ENCODE assay signal across 24 mouse cellular contexts in the genomic region with DNA sequence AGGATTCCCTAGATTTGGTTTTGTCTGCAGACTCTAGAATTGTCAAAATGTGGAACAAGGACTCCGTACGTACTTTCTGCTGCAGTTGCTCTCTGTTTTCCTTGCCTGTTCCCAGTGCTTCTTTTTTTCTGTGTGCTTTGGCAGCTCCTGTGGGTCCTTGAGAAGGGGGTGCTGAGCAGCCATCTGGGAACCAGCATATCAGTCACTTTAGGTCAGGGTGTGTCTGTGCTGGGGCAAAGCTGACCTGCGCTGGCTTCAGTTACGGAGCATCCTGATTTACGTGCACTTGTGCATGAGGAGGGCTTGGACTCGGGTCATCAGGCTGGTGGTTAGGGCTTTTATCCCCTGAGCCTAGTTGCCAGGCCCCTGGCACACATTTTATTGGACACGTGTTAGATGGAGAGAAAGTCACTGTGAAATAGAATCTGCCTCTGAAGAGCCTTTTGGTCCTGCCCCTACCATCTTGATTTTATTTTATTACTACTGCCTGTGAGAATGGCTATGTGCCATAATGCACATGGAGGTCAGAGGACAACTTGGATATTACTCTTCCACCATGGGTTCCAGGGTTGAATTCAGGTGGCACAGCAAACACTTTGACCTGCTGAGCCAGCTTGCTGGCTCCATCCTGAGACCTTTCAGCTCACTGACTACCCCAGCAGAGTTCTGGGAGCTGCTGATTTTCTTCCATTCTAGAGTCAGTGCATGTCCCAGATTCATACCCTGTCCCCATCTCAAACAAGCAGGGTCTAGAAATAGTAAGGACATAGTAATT. TPM values are rescaled to one million over a fixed set of nuclear protein-coding genes. Genes with fewer than 3 reads are reported as not detected.
DNase-seq lines count a peak whose midpoint lies in the region; ATAC-seq lines count a peak whose summit lies in the region.
"Had no signal": no experiment of that assay in that cellular context is flagged by ENCODE, and none has a peak within 500 bp of the region (broad histone marks: within the 10 kb centered on the region; RNA-seq: fewer than 3 reads in every experiment).

No protein-coding gene starts in this region.

- peaks cover 30% of the 10 kb centered on the region for H3K36me3 ChIP-seq in forebrain, embryonic 16.5 days (ENCODE audit: control insufficient read depth, insufficient read depth)

- H3K4me3 ChIP-seq in forebrain, embryonic 16.5 days (replicated peaks; ENCODE audit: low read length) = no peak overlapping the region
- H3K4me3 ChIP-seq: embryonic facial prominence, embryonic 15.5 days; heart, embryonic 10.5 days; hindbrain, embryonic 15.5 days; limb, embryonic 15.5 days; midbrain, embryonic 13.5 days; neural tube, embryonic 12.5 days had no signal

- no peak for ATAC-seq in forebrain, embryonic 16.5 days
- ATAC-seq: CD4-positive, CD25-positive, alpha-beta regulatory T cell, adult 4 months; forebrain, embryonic 14.5 days; midbrain, embryonic 13.5 days had no signal

- no peaks in the 10 kb centered on the region for H3K27me3 ChIP-seq in forebrain, embryonic 16.5 days (replicated peaks; ENCODE audit: control insufficient read depth, insufficient read depth, low read length)
- H3K27me3 ChIP-seq: embryonic facial prominence, embryonic 15.5 days; hindbrain, embryonic 15.5 days; limb, embryonic 15.5 days; midbrain, embryonic 13.5 days; neural tube, embryonic 12.5 days had no signal

- H3K4me2 ChIP-seq in forebrain, embryonic 16.5 days (ENCODE audit: low read length) = no peak overlapping the region
- H3K4me2 ChIP-seq: embryonic facial prominence, embryonic 15.5 days; hindbrain, embryonic 15.5 days; limb, embryonic 15.5 days; lung, embryonic 14.5 days; midbrain, embryonic 13.5 days; neural tube, embryonic 12.5 days had no signal

- DNase-seq in adrenal gland, adult 8-10 months = peak; percentile 45
- DNase-seq in adrenal gland, postnatal 4 days (ENCODE audit: low spot score in 2 of 2) = no peak
- peak; percentile 49 to 61 for DNase-seq in kidney, adult 8-10 months
- DNase-seq in kidney, postnatal 4 days = no peak
- DNase-seq in ovary, postnatal 36 days (ENCODE audit: low spot score) = peak; percentile 34
- DNase-seq in ovary, postnatal 14 days (ENCODE audit: low spot score) = no peak
- DNase-seq: cerebellum, adult 11 months; cerebellum, adult 9-11 months; gastrocnemius, postnatal 36 days; left cerebral cortex, postnatal 4 days; lung, embryonic 14.5 days had no signal

- H3K9ac ChIP-seq in forebrain, embryonic 16.5 days (replicated peaks; ENCODE audit: low read depth, low read length) = no peak overlapping the region
- H3K9ac ChIP-seq: embryonic facial prominence, embryonic 15.5 days; hindbrain, embryonic 15.5 days; limb, embryonic 15.5 days; liver, embryonic 14.5 days; lung, embryonic 14.5 days; midbrain, embryonic 13.5 days; neural tube, embryonic 12.5 days had no signal

- no peaks in the 10 kb centered on the region for H3K4me1 ChIP-seq in forebrain, embryonic 16.5 days (replicated peaks; ENCODE audit: control insufficient read depth, insufficient read depth, low read length)
- H3K4me1 ChIP-seq: embryonic facial prominence, embryonic 15.5 days; heart, embryonic 10.5 days; hindbrain, embryonic 15.5 days; limb, embryonic 15.5 days; midbrain, embryonic 13.5 days; neural tube, embryonic 12.5 days had no signal

- no peak overlapping the region for H3K27ac ChIP-seq in forebrain, embryonic 16.5 days (ENCODE audit: low read length)
- H3K27ac ChIP-seq: embryonic facial prominence, embryonic 15.5 days; heart, embryonic 10.5 days; hindbrain, embryonic 15.5 days; limb, embryonic 15.5 days; liver, embryonic 14.5 days; midbrain, embryonic 13.5 days; neural tube, embryonic 12.5 days had no signal

- H3K9me3 ChIP-seq in forebrain, embryonic 16.5 days (ENCODE audit: control insufficient read depth, low read length) = no peaks in the 10 kb centered on the region
- H3K9me3 ChIP-seq: embryonic facial prominence, embryonic 15.5 days; heart, embryonic 10.5 days; hindbrain, embryonic 15.5 days; limb, embryonic 15.5 days; midbrain, embryonic 13.5 days; neural tube, embryonic 12.5 days had no signal

- WGBS in forebrain, embryonic 16.5 days = 93% methylated on average over 7 of the region's 7 CpGs

RNA-seq across cellular contexts. Expression of gene Nol10, which starts 21.5 kb away (rescaled TPM):
- 10 to 100 TPM; 15.1 to 22.2 (median 19.4) TPM for total RNA-seq in adrenal gland, adult 8-10 months (2022)
- total RNA-seq in adrenal gland, postnatal 4 days (2021) = 10 to 100 TPM; 15.3 to 15.4 TPM
- 23.5 and 26.3 TPM in 2 replicates for polyA plus RNA-seq in forebrain, embryonic 16.5 days (2015; fragmentation: Nextera tagmentation; extraction: Ambion mirVana)

RNA-seq across cellular contexts. Expression of gene Atp6v1c2, which starts 40.6 kb away (rescaled TPM):
- total RNA-seq in adrenal gland, adult 8-10 months (2022) = 1 to 10 TPM; 1.2 to 4.0 (median 2.2) TPM
- total RNA-seq in adrenal gland, postnatal 4 days (2021) = 1 to 10 TPM; 1.3 to 2.2 TPM
- 0.88 and 1.3 TPM in 2 replicates for polyA plus RNA-seq in forebrain, embryonic 16.5 days (2015; fragmentation: Nextera tagmentation; extraction: Ambion mirVana)
- total RNA-seq: common myeloid progenitor, adult 5-6 weeks; gastrocnemius, postnatal 36 days; hematopoietic stem cell, adult 5-6 weeks; megakaryocyte, adult 5-6 weeks had no signal
- polyA plus RNA-seq: CD4-positive, CD25-positive, alpha-beta regulatory T cell, adult 4 months had no signal

Comparison
In these comparisons a context has a peak if more than half of its experiments do, and no peak if none do; other contexts are left out.
1. DNase-seq: peak in adrenal gland, adult 8-10 months (single experiment), kidney, adult 8-10 months (2 of 2) and ovary, postnatal 36 days (single experiment); none in adrenal gland, postnatal 4 days (0 of 2), kidney, postnatal 4 days (0 of 2) and ovary, postnatal 14 days (single experiment).